Mouse (Mus musculus) liver, embryonic 14.5 days (tissue): ENCODE results near the gene Rab3gap1. TPM values are rescaled to one million over a fixed set of nuclear protein-coding genes. Genes with fewer than 3 reads are reported as not detected.

ENCODE experiments used
- ATAC-seq: fragments of 200-750 bp; cut with Nextera tagmentation; 2 replicates; pipeline ENCODE4 v1.8.0; 2017; ENCODE audit warnings: moderate number of reproducible peaks, mild to moderate bottlenecking, moderate library complexity; ENCODE audit not compliant: insufficient read depth
- DNase-seq, 3 experiments: peaks; one replicate each; pipeline ENCODE4 v3.0.0-alpha.2; 2012 to 2013; ENCODE audit warnings: low read depth in 3 of 3, low spot score in 3 of 3
- H3K27ac ChIP-seq: fragments of 300-500 bp; sonication (generic); 2 replicates; pipeline ENCODE4 v1.5.1; 2014; ENCODE audit warnings: moderate library complexity, mild to moderate bottlenecking, control low read depth, inconsistent platforms
- H3K27me3 ChIP-seq: fragments of 300-500 bp; sonication (generic); 2 replicates; pipeline ENCODE4 v1.6.1; 2014; ENCODE audit warnings: mild to moderate bottlenecking, low read length, moderate library complexity; ENCODE audit not compliant: control insufficient read depth, insufficient read depth
- H3K36me3 ChIP-seq: fragments of 300-500 bp; sonication (generic); replicated peaks from 2 replicates; pipeline ENCODE4 v1.6.1; 2014; ENCODE audit warnings: low read depth; ENCODE audit not compliant: control insufficient read depth, insufficient read depth
- H3K4me1 ChIP-seq, 2 experiments: fragments of 200-500 bp in 1 of 2; fragments of 300-500 bp in 1 of 2; sonication (generic) in 1 of 2; replicated peaks; 2 replicates each; pipeline ENCODE4 v1.6.1; 2012 to 2014; ENCODE audit warnings: antibody characterized with exemption in 1 of 2, inconsistent platforms in 1 of 2, low read length in 1 of 2; ENCODE audit not compliant: control insufficient read depth in 2 of 2, insufficient read depth in 2 of 2
- H3K4me2 ChIP-seq: fragments of 300-500 bp; sonication (generic); 2 replicates; pipeline ENCODE4 v1.6.1; 2014; ENCODE audit warnings: low read depth, mild to moderate bottlenecking, control low read depth, moderate library complexity
- H3K4me3 ChIP-seq, 2 experiments: fragments of 200-500 bp in 1 of 2; fragments of 300-500 bp in 1 of 2; sonication (generic) in 1 of 2; 2 replicates each; pipeline ENCODE4 v1.5.1; 2012 to 2014; ENCODE audit warnings: low read depth in 2 of 2, low read length in 2 of 2, mild to moderate bottlenecking in 2 of 2, control low read depth in 1 of 2, inconsistent platforms in 1 of 2, moderate library complexity in 1 of 2; ENCODE audit not compliant: insufficient read depth in 1 of 2
- H3K9ac ChIP-seq: fragments of 300-500 bp; sonication (generic); replicated peaks from 2 replicates; pipeline ENCODE4 v1.6.1; 2014; ENCODE audit warnings: mild to moderate bottlenecking, control low read depth, moderate library complexity
- H3K9me3 ChIP-seq: fragments of 300-500 bp; sonication (generic); 2 replicates; pipeline ENCODE4 v1.6.1; 2016; ENCODE audit warnings: low read length, mixed read lengths; ENCODE audit not compliant: control insufficient read depth
- CTCF ChIP-seq: IDR thresholded peaks from 2 replicates; pipeline ENCODE4 v1.5.1; 2016; ENCODE audit warnings: antibody characterized with exemption, low read depth, control low read depth
- EP300 ChIP-seq: IDR thresholded peaks from 2 replicates; pipeline ENCODE4 v1.6.1; 2016; ENCODE audit warnings: antibody characterized with exemption, low read depth
- whole genome bisulfite sequencing: fragments of 180-500 bp; shearing (Covaris S2); extraction: QIAGEN DNeasy Blood & Tissue Kit; methylation state at CpG from one replicate; pipeline ENCODE4 v1.1.7; 2014; ENCODE audit not compliant: insufficient replicate concordance; 5-methylcytosine and 5-hydroxymethylcytosine counted together
- polyA plus RNA-seq, 2 experiments: library from polyadenylated mRNA; depleted of rRNA in 1 of 2; stranded (reverse) in 1 of 2; unstranded in 1 of 2; fragments of >200 nt; fragmentation: Nextera tagmentation in 1 of 2; extraction: Ambion mirVana in 1 of 2; gene quantifications; 2 replicates each; pipeline versions ENCODE4 v1.2.1 to v1.2.3; 2012 to 2014

Gene Rab3gap1
- polyA plus RNA-seq, 2 experiments, result 5.1 to 8.2 TPM

DNA sequence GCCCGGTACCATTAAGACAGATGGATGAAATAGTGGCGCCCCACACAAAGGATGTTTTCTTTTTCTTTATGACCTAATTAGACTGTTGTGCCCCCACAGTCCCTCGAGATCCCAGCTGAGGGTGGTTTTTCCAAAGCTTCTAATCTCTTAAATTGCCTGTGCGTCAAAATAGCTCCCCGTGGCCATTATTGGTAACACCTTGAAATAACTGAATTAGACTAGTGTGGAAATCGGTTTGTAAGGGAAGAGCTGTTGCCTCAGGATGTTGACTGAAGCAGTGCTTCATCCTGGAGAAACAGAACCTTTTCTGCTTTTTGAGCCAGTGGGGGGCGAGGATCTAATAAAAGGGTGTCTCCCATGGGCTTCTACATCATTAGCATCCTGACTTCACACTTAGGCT, 4.8 kb upstream of the Rab3gap1 start:
- 61% methylated on average over 7 of the region's 7 CpGs for WGBS
- TF ChIP-seq EP300, result no peak
- no peak for TF ChIP-seq CTCF
- H3K9ac ChIP-seq, result no peak overlapping the region
- no peaks in the 10 kb centered on the region for H3K27me3 ChIP-seq
- no peak overlapping the region for H3K4me2 ChIP-seq
- no peak overlapping the region for H3K27ac ChIP-seq
- 0 out of 4 replicates have a peak, but pooled peaks cover 0 to 2% of the 10 kb centered on the region in 2 experiments for H3K4me1 ChIP-seq
- ATAC-seq (no peak), DNase-seq (no peak)
- H3K9me3 ChIP-seq, result no peaks in the 10 kb centered on the region
- no peak overlapping the region for H3K4me3 ChIP-seq
- H3K36me3 ChIP-seq, result no peaks in the 10 kb centered on the region

DNA sequence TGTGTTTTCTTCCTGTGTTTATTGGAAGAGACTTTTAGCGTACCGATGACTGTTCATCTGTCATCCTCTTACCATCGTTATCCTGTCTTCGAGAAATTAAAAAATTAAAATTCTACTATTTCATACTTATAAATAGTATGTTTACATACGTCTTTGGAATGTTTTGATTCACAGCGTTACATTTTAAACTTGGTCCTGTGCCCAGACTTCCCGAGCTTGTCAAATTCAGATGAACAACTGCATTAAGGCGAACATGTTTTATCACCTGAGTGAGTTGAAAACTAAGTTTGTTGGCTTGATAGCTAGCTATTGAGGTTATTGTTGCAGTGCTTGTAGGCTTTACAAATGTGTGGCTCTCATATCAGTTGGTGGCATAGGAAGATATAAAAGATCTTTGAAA, 703 bp downstream of the Rab3gap1 start:
- H3K9ac ChIP-seq, result peak overlapping the region; percentile 70
- DNase-seq, result no peak
- H3K4me1 ChIP-seq, result peaks cover 4 to 5% of the 10 kb centered on the region in 2 experiments; a peak in 2 of 4 replicates
- TF ChIP-seq CTCF (no peak), EP300 (no peak)
- H3K27me3 ChIP-seq, result no peaks in the 10 kb centered on the region
- no peaks in the 10 kb centered on the region for H3K9me3 ChIP-seq
- peak overlapping the region; percentile 31; the same call in 1 of the 2 replicates for H3K27ac ChIP-seq
- H3K4me2 ChIP-seq, result peak overlapping the region; percentile 71
- peaks cover 4% of the 10 kb centered on the region for H3K36me3 ChIP-seq
- 32% methylated on average over 8 of the region's 8 CpGs for WGBS
- peak overlapping the region; percentile 78 to 83 for H3K4me3 ChIP-seq
- no peak for ATAC-seq

DNA sequence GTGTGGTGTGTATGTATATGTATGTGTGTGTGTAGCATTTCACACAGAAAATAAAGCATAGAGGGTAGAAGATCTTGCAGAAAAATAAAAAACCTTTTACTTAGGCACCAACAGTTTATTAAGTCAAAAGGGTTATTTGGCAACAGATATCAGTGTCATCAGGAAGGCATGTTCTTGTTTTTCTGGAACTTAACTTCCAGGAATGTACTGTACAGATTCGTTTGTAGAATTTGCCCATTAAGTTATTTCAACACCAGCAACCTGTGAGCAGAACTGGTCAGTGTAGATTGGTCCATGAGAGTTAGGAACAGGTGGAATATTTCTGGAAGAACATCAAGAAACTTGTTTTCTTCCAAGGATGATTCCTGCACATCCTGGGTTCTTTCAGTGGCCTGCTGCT, 30.8 kb downstream of the Rab3gap1 start:
- Histone ChIP-seq H3K4me2 (no peak overlapping the region), H3K27ac (no peak overlapping the region), H3K4me3 (no peak overlapping the region), H3K27me3 (no peaks in the 10 kb centered on the region), H3K9ac (no peak overlapping the region), H3K9me3 (no peaks in the 10 kb centered on the region), H3K36me3 (0 out of 2 replicates have a peak, but pooled peaks cover 2% of the 10 kb centered on the region), H3K4me1 (no peaks in the 10 kb centered on the region)
- TF ChIP-seq CTCF (no peak), EP300 (no peak)
- 43% methylated on average over 1 of the region's 1 CpGs for WGBS
- ATAC-seq, result no peak
- no peak for DNase-seq

DNA sequence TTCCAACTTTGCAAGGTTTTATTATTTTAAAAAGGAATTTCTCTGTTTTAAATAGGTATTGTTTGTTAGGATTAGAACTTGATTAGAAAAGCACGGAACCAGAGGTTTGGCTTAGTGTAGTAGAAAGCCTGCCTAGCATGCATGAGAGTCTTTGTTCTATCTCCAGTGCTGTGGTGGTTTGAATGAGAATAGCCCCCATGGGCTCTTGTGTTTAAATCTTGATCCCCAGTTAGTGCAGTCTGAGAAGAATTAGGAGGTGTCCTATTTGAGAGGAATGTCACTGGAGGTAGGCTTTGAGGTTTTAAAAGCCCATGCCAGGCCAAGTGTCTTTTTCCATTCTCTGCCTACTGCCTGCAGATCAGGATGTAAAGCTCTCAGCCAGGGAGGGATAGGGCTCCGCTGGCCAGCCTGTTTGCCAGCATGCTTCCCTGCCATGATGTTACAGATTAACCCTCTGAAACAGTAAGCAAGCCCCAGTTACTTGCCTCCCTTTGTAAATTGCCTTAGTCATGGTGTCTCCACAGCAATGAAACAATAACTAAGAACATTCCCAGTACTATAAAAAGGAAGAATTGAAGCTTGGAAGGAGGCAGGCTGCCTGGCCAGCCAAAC, 36.3 kb downstream of the Rab3gap1 start:
- DNase-seq, result no peak
- Histone ChIP-seq H3K9ac (no peak overlapping the region), H3K4me2 (no peak overlapping the region), H3K4me3 (no peak overlapping the region), H3K9me3 (no peaks in the 10 kb centered on the region), H3K36me3 (0 out of 2 replicates have a peak, but pooled peaks cover 2% of the 10 kb centered on the region), H3K27ac (no peak overlapping the region), H3K27me3 (no peaks in the 10 kb centered on the region), H3K4me1 (no peaks in the 10 kb centered on the region)
- TF ChIP-seq EP300 (no peak), CTCF (no peak)
- WGBS, result 71% methylated on average over 2 of the region's 2 CpGs
- ATAC-seq, result no peak

DNA sequence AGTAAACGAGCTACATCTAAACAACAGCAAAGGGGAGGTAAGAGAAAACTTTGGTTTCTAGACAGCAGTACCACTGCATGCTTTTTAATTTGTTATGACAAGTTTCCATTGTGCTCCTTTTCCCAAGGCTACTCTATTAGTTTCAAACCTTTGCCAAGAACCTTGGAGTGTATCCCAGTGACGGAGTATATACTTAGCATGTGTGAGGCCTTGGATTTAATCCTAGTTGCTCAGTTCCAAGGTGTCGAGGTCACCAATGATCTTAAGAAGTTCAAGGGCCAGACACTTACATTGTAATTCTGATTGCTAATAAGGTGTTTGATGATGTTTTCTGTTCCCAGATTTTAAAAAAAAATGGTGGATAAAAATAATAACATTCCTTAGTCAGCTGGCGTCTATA, 44.5 kb downstream of the Rab3gap1 start:
- DNase-seq, result no peak
- WGBS, result 73% methylated on average over 4 of the region's 4 CpGs
- H3K9me3 ChIP-seq, result no peaks in the 10 kb centered on the region
- H3K4me2 ChIP-seq, result no peak overlapping the region
- H3K4me1 ChIP-seq, result no peaks in the 10 kb centered on the region
- TF ChIP-seq CTCF (no peak), EP300 (no peak)
- no peak for ATAC-seq
- no peak overlapping the region for H3K27ac ChIP-seq
- H3K27me3 ChIP-seq, result no peaks in the 10 kb centered on the region
- no peak overlapping the region for H3K4me3 ChIP-seq
- no peak overlapping the region for H3K9ac ChIP-seq
- no peaks in the 10 kb centered on the region for H3K36me3 ChIP-seq
